Mouse (Mus musculus): Measurements from ENCODE around the gene Leng9. TPM values are rescaled to one million over a fixed set of nuclear protein-coding genes. Genes with fewer than 3 reads are reported as not detected.

Gene Leng9
- polyA plus RNA-seq, 1 experiment from 2014 or later, result 0.83 TPM

Other genes with a start within 250 kb of the Leng9 start
- gene Lilra6, start 234.9 kb downstream of the Leng9 start, polyA plus RNA-seq (2015; fragmentation: Nextera tagmentation; extraction: Ambion mirVana), result 0.09 and 0.21 TPM in 2 replicates
- gene Lair1, start 87.2 kb downstream of the Leng9 start, polyA plus RNA-seq (2015; fragmentation: Nextera tagmentation; extraction: Ambion mirVana), result 1.4 and 1.8 TPM in 2 replicates
- gene Ttyh1, start 31.0 kb downstream of the Leng9 start, polyA plus RNA-seq (2015; fragmentation: Nextera tagmentation; extraction: Ambion mirVana), result 0.36 and 0.52 TPM in 2 replicates
- gene Leng8, start 13.3 kb downstream of the Leng9 start, polyA plus RNA-seq (2015; fragmentation: Nextera tagmentation; extraction: Ambion mirVana), result 16.3 and 22.9 TPM in 2 replicates
- 8.0 and 8.5 TPM in 2 replicates for gene Cdc42ep5, start 14.5 kb upstream of the Leng9 start, polyA plus RNA-seq (2015; fragmentation: Nextera tagmentation; extraction: Ambion mirVana)
- 0.20 and 0.43 TPM in 2 replicates for gene Lilra5, start 87.4 kb upstream of the Leng9 start, polyA plus RNA-seq (2015; fragmentation: Nextera tagmentation; extraction: Ambion mirVana)
- gene Ncr1, start 187.3 kb upstream of the Leng9 start, polyA plus RNA-seq (2015; fragmentation: Nextera tagmentation; extraction: Ambion mirVana), result not detected in 2 replicates
- gene Gp6, start 247.4 kb upstream of the Leng9 start, polyA plus RNA-seq (2015; fragmentation: Nextera tagmentation; extraction: Ambion mirVana), result 4.3 and 4.6 TPM in 2 replicates

All from liver, embryonic 13.5 days (tissue).